ENCODE assay signal across 8 mouse cellular contexts in genomic region chr7:31208237-31209054, GRCm38 (mm10). TPM values are rescaled to one million over a fixed set of nuclear protein-coding genes. Genes with fewer than 3 reads are reported as not detected.
DNase-seq lines count a peak whose midpoint lies in the region; ATAC-seq lines count a peak whose summit lies in the region.

No protein-coding gene starts in this region.

- H3K27ac ChIP-seq in forebrain, embryonic 12.5 days = no peak overlapping the region
- H3K27ac ChIP-seq in heart, embryonic 16.5 days (ENCODE audit: low read length) = 0 out of 2 replicates have a peak overlapping the region, but pooled peaks have one; percentile 13
- no peak overlapping the region for H3K27ac ChIP-seq in liver, embryonic 13.5 days
- H3K27ac ChIP-seq in stomach, embryonic 15.5 days = no peak overlapping the region

- peak; percentile 41 to 68 for DNase-seq in CD8-positive naive resting alpha-beta T cell, adult 2 months (ENCODE audit: low read depth in 2 of 2, low spot score in 2 of 2)
- DNase-seq in c-Kit-positive CD71-positive TER-119-positive erythroid progenitor cells, embryonic 14.5 days (ENCODE audit: low spot score) = peak; percentile 74
- peak; percentile 84 to 85 for DNase-seq in kidney, postnatal 25 days
- DNase-seq in liver, embryonic 13.5 days = peak; percentile 68
- peak; percentile 63 for DNase-seq in neural tube, embryonic 10.5 days (ENCODE audit: extremely low spot score, low spot score)

- ATAC-seq in forebrain, embryonic 12.5 days (ENCODE audit: low FRiP score) = peak; percentile 90
- ATAC-seq in heart, embryonic 16.5 days (replicated peaks; ENCODE audit: extremely low read depth, insufficient read depth, low FRiP score) = peak; percentile 69
- peak; percentile 63 for ATAC-seq in liver, embryonic 13.5 days (ENCODE audit: low read depth)
- ATAC-seq in stomach, embryonic 15.5 days (ENCODE audit: insufficient read depth, low FRiP score, low read depth) = peak; percentile 79

- no peaks in the 10 kb centered on the region for H3K9me3 ChIP-seq in forebrain, embryonic 12.5 days
- 0 out of 2 replicates have a peak, but pooled peaks cover 2% of the 10 kb centered on the region for H3K9me3 ChIP-seq in heart, embryonic 16.5 days (replicated peaks; ENCODE audit: control insufficient read depth, low read length)
- no peaks in the 10 kb centered on the region for H3K9me3 ChIP-seq in liver, embryonic 13.5 days (replicated peaks)
- H3K9me3 ChIP-seq in stomach, embryonic 15.5 days = no peaks in the 10 kb centered on the region

- H3K4me1 ChIP-seq in forebrain, embryonic 12.5 days = peaks cover 5% of the 10 kb centered on the region; the same call in 1 of the 2 replicates
- H3K4me1 ChIP-seq in heart, embryonic 16.5 days (ENCODE audit: control insufficient read depth, insufficient read depth, low read length) = peaks cover 5% of the 10 kb centered on the region; the same call in 1 of the 2 replicates
- peaks cover 8% of the 10 kb centered on the region; the same call in 1 of the 2 replicates for H3K4me1 ChIP-seq in liver, embryonic 13.5 days (replicated peaks)
- H3K4me1 ChIP-seq in stomach, embryonic 15.5 days = 0 out of 2 replicates have a peak, but pooled peaks cover 7% of the 10 kb centered on the region

- 36% methylated on average over 34 of the region's 34 CpGs for WGBS in forebrain, embryonic 12.5 days
- WGBS in heart, embryonic 16.5 days = 34% methylated on average over 34 of the region's 34 CpGs
- WGBS in liver, embryonic 13.5 days (ENCODE audit: insufficient replicate concordance) = 28% methylated on average over 34 of the region's 34 CpGs
- 26% methylated on average over 34 of the region's 34 CpGs for WGBS in stomach, embryonic 15.5 days

- peaks cover 6% of the 10 kb centered on the region; the same call in 1 of the 2 replicates for H3K36me3 ChIP-seq in forebrain, embryonic 12.5 days (replicated peaks)
- no peaks in the 10 kb centered on the region; the same call in 1 of the 2 replicates for H3K36me3 ChIP-seq in heart, embryonic 16.5 days (ENCODE audit: control insufficient read depth, insufficient read depth)
- H3K36me3 ChIP-seq in liver, embryonic 13.5 days = 0 out of 2 replicates have a peak, but pooled peaks cover 3% of the 10 kb centered on the region
- H3K36me3 ChIP-seq in stomach, embryonic 15.5 days = no peaks in the 10 kb centered on the region; the same call in 1 of the 2 replicates

- H3K4me3 ChIP-seq in forebrain, embryonic 12.5 days (replicated peaks) = peak overlapping the region; percentile 60
- peak overlapping the region; percentile 78 for H3K4me3 ChIP-seq in heart, embryonic 16.5 days (ENCODE audit: low read length)
- peak overlapping the region; percentile 68 for H3K4me3 ChIP-seq in liver, embryonic 13.5 days (replicated peaks)
- peak overlapping the region; percentile 69 for H3K4me3 ChIP-seq in stomach, embryonic 15.5 days (replicated peaks)

- H3K4me2 ChIP-seq in forebrain, embryonic 12.5 days = peak overlapping the region; percentile 64
- H3K4me2 ChIP-seq in heart, embryonic 16.5 days (ENCODE audit: low read depth, low read length) = peak overlapping the region; percentile 71
- H3K4me2 ChIP-seq in liver, embryonic 13.5 days = peak overlapping the region; percentile 73
- H3K4me2 ChIP-seq in stomach, embryonic 15.5 days = peak overlapping the region; percentile 58

- peak overlapping the region; percentile 67 for H3K9ac ChIP-seq in forebrain, embryonic 12.5 days
- H3K9ac ChIP-seq in heart, embryonic 16.5 days (ENCODE audit: low read length) = peak overlapping the region; percentile 83
- peak overlapping the region; percentile 68 for H3K9ac ChIP-seq in liver, embryonic 13.5 days
- peak overlapping the region; percentile 65 for H3K9ac ChIP-seq in stomach, embryonic 15.5 days

- no peaks in the 10 kb centered on the region for H3K27me3 ChIP-seq in forebrain, embryonic 12.5 days
- H3K27me3 ChIP-seq in heart, embryonic 16.5 days (ENCODE audit: control insufficient read depth, insufficient read depth, low read length) = no peaks in the 10 kb centered on the region
- no peaks in the 10 kb centered on the region for H3K27me3 ChIP-seq in liver, embryonic 13.5 days
- no peaks in the 10 kb centered on the region for H3K27me3 ChIP-seq in stomach, embryonic 15.5 days (replicated peaks)

RNA-seq across cellular contexts. Expression of gene Gramd1a, which starts 52.8 kb away (rescaled TPM):
- 155 and 174 TPM in 2 replicates for polyA plus RNA-seq in forebrain, embryonic 12.5 days (2016; fragmentation: Nextera tagmentation; extraction: Ambion mirVana)
- 53.1 and 58.0 TPM in 2 replicates for polyA plus RNA-seq in heart, embryonic 16.5 days (2015; fragmentation: Nextera tagmentation; extraction: Ambion mirVana)
- polyA plus RNA-seq in liver, embryonic 13.5 days (2015; fragmentation: Nextera tagmentation; extraction: Ambion mirVana) = 9.3 and 10.7 TPM in 2 replicates
- 52.6 and 54.6 TPM in 2 replicates for polyA plus RNA-seq in stomach, embryonic 15.5 days (2015; fragmentation: Nextera tagmentation; extraction: Ambion mirVana)
